Mouse (Mus musculus) mouse embryonic stem cell (cell line): ENCODE data around the gene Prkag3.

Experiments
- in situ Hi-C, 2 experiments: fragments of 300-500 bp; cut with MboI; formaldehyde crosslinking; loops; 1 replicate in 1 of 2; 3 replicates in 1 of 2; pipeline ENCODE4 v1.14.3; 2019 to 2020; ENCODE audit warnings: low sequenced_read_pairs in 2 of 2, low pct_unique_long_range_greater_than_20kb in 1 of 2, mixed read lengths in 1 of 2; ENCODE audit not compliant: unreplicated experiment in 1 of 2

Gene Prkag3

GRCm38 (mm10) chr1:74723748-74724147 lies 25.3 kb downstream of the Prkag3 start:
- in situ Hi-C loops: no loop called here

DNA sequence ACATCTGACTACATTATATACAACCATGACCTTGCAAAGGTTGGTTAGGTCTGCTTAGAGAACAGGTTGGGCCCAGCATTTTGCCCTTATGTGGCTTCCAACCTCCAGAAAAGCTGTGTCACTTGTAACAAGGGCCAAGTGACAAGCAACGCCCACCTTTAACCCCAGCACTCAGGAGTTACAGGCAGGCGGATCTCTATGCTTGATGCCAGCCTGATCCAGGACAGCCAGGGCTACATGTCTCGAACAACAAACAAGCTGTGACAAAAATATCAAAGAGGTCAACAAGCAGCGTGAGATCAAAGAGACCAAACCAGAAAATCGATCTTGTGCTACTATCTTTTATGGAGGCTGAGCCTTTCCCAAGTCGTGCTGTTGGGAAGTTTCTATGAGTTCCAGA lies 27.4 kb downstream of the Prkag3 start:
- in situ Hi-C loops: no loop called here

DNA sequence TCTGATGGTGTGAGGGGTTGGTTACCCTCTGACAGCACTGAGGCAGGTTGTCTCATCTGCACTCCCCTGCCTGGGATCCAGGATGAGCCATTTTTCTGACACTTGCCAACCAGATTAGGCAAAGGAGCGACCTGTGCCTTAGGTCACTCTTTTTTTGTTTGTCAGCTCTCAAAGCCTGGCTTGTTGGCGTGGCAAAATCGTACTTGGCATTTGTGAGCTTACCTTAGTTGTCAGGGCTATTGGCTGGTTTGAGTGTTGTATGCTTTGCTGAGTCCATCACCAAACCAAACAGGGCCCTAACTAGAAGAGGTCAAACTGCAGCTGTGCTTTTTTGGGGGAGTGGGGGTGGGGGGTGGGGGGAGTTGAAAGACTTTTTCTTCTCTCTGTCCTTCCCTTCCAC lies 29.7 kb downstream of the Prkag3 start:
- in situ Hi-C loops: loop anchor here in 1 of 2 experiments (5.0 kb wide), 1 partner anchor 38 kb away; no protein-coding TSS in a partner anchor

GRCm38 (mm10) chr1:74718113-74718512 lies 30.9 kb downstream of the Prkag3 start:
- in situ Hi-C loops: loop anchor here in 1 of 2 experiments (5.0 kb wide), 1 partner anchor 39 kb away; no protein-coding TSS in a partner anchor

- in situ Hi-C loops: loop anchor here in 1 of 2 experiments (5.0 kb wide), 1 partner anchor 41 kb away; no protein-coding TSS in a partner anchor
Observed at GRCm38 (mm10) chr1:74715886-74716285, 33.1 kb downstream of the Prkag3 start.

DNA sequence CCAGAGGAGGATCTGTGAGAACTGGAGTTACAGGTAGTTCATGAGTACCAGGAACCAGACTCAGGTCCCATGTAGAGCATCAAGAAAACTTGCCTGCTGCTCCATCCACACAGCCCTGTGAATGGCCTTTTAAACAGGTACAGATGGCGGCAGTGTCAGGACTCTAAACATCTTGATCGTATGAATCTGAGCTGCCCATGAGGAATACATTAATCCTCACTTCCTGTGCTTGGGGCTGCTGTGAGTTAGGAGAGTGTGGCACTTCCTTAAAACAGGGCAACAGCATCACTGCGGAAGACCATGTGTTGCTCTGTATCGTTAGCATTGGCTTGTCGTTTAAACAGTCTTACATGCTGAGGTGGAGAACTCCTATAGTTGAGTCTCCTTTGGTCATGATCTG lies 33.6 kb downstream of the Prkag3 start:
- in situ Hi-C loops: loop anchor here in 1 of 2 experiments (5.0 kb wide), 1 partner anchor 42 kb away; no protein-coding TSS in a partner anchor

DNA sequence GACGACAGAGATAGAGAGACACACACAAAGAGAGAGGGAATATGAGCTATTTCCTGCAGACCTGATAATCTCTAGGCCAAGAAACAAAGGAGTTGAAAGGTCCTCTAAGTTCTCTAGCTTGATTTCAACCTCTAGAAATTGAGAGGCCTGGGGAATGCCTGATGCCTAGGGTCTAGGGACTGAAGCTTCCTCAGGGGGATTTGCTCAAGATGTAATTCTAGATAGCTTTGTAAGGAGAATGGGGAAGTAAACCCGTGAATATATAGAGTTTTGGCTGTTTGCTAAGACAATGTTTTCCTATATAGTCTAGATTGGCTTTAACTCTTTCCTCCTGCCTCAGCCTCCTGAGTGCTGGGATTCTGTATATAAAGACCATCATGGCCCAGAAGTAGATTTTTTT lies 34.1 kb downstream of the Prkag3 start:
- in situ Hi-C loops: loop anchor here in 1 of 2 experiments (5.0 kb wide), 1 partner anchor 42 kb away; no protein-coding TSS in a partner anchor

GRCm38 (mm10) chr1:74713859-74714730 lies 34.9 kb downstream of the Prkag3 start:
- in situ Hi-C loops: no loop called here

DNA sequence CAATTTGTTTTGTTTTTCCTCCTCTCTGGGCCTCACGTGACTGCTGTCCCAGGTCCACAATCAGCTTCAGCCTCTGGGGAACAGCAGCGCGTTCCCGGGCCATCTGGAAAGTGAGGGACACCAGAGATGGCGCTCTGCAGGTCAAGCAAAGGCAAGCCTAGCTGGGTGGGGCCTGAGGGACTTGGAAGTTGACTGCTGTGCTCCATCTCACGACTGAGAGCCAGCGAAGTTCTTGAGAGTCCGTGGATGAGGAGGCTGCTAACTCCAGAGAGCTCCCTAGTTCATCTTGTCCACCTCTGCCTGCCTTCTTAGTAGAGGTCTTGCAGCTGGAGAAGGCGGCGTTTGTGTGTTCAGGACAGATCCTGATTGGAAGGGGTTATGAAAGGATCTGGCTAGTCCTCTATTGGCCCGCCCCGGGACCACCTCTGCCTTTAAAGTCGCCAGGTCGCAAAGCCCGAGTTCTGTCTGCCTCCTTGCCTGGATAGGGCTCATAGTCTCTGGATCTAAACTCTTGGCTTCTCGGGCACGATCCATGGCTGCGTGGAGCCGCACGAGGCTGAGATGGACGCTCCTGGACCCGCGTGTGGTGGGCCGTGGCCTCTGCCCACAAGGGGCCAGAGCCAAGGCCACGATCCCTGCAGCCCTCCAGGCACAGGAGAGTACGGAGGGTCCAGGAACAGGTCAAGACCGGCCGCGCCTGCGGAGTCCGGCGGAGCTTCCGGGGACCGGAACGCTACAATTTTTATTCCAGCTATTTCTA lies 35.7 kb downstream of the Prkag3 start, which contains the start of gene Cyp27a1:
Gene Cyp27a1 (plus strand): TSS at position 476 of the 760 bp plus-strand sequence.
- in situ Hi-C loops: no loop called here

- in situ Hi-C loops: no loop called here
Observed at GRCm38 (mm10) chr1:74712461-74713098, 36.4 kb downstream of the Prkag3 start.

- in situ Hi-C loops: no loop called here
Observed at GRCm38 (mm10) chr1:74712046-74712445, 37.0 kb downstream of the Prkag3 start.

- in situ Hi-C loops: no loop called here
Observed at GRCm38 (mm10) chr1:74709566-74709965, 39.5 kb downstream of the Prkag3 start.

DNA sequence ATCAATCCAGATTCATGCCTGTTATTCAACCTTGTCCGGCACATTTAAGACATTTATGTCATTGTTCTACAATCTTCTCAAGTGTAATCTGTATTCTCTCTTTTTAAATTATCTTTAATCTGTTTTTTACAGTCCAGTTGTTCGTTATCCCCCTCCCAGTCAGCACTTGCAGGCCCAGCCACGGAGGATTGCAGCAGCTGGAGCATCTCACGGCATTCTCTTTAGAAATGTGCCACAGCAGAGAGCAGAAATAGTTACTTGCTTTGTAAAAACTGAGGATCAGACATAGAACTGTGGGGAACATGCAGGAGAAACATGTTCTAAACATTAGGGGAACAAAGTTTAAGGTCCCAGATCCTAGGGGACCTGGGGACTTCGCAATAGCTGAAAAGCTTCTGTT lies 44.0 kb downstream of the Prkag3 start:
- in situ Hi-C loops: no loop called here

DNA sequence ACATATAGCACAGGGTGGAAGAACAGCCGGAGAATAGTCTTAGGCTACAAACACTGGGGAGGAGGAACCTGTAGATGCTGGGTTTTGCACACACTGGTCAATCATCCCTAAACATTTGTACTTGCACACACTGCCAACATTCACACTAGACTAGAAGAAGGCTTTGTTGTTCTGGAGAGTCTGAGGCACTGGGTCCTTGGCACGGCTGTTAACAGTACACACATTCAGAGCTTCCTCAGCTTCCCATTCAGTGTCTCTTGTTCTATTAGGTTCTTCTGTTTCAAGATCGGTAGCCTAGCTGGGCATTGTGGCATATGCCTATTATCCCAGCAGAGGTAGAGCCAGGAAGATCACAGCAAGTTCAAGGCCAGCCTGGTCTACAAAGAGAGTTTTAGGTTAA lies 44.9 kb downstream of the Prkag3 start:
- in situ Hi-C loops: no loop called here

DNA sequence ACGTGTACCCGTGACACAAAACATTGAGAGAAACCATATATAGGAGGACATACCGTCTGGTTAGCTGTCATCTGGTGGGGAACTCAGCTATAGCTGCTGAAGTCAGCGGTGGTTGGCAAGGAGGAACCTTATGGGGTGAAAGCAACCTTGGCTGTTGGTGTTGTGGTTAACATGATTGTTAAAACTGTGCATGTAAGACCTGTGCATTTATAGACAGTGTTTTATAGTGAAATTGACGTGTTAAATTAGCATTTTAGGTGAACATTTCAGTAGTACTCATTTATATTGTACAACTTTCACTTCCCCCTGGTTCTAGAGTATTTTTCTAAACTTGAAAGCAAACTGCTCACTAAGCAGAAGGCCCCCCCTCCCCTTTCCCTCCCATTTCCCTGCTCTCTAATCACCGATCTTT lies 46.9 kb downstream of the Prkag3 start:
- in situ Hi-C loops: no loop called here

DNA sequence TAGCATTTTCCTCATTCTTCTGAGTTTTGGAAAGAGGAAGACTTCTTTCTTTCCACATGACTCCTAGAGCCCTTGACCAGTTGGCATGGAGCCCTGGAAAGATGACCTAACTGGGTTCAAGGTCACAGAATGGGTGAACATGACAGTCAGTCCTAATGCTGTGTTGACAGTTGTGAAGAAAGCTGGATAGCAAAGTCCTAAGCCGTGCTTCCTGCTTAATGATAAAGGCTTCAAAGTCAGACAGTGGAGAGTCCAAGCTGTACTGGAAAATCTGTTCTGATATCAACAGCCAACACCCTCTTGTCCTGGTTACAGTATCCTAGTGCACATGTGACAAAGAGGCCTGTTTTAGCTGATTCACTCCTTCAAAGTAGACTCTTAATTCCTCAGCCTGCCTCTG lies 50.2 kb downstream of the Prkag3 start:
- in situ Hi-C loops: no loop called here

DNA sequence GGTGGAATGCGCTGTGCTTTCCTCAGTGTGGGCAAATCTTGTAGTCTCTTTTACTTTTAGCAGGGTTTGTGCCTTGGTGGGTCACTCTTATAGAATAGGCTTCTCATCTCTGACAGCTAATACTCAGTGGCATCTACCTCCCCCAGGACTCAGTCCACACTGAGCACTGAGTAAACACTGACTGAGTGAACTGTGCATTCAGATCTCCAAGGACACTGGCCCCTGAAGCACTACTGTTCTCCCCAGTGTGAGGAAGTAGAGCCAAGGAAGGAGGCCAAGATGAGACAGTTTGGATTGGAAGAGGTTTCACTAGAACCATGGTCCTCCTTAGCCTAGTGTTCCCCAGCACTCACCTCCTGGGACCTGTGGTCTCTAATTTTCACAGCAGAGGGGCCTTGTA lies 50.7 kb downstream of the Prkag3 start:
- in situ Hi-C loops: no loop called here

- in situ Hi-C loops: no loop called here
Observed at GRCm38 (mm10) chr1:74697416-74697815, 51.6 kb downstream of the Prkag3 start.

- in situ Hi-C loops: no loop called here
Observed at GRCm38 (mm10) chr1:74695836-74696235, 53.2 kb downstream of the Prkag3 start.
